Mouse (Mus musculus) stomach, postnatal 0 days (tissue): ENCODE data around the gene Skp2.

Source experiments
- CTCF ChIP-seq: IDR thresholded peaks from 2 replicates; pipeline ENCODE4 v1.5.1; 2016; ENCODE audit warnings: antibody characterized with exemption, low read depth, mild to moderate bottlenecking, moderate library complexity
- EP300 ChIP-seq: optimal IDR thresholded peaks from 2 replicates; pipeline ENCODE3; 2016; ENCODE audit warnings: antibody characterized with exemption

- TF ChIP-seq CTCF: no peak
- no peak for TF ChIP-seq EP300
These were observed 41.1 kb downstream of the Skp2 start for GRCm38 (mm10) chr15:9114131-9114530.
